Comparison of ENCODE assay signal across 8 mouse cellular contexts in genomic region chr3:38396760-38397614, GRCm38 (mm10).
DNase-seq lines count a peak whose midpoint lies in the region; ATAC-seq and TF ChIP-seq lines count a peak whose summit lies in the region.

No protein-coding gene starts in this region.

- H3K4me1 ChIP-seq in ES-E14 (ENCODE audit: control insufficient read depth in 2 of 2, insufficient read depth in 2 of 2, low read length in 2 of 2, poor library complexity in 1 of 2): no peaks in the 10 kb centered on the region
- H3K4me1 ChIP-seq in embryonic facial prominence, embryonic 15.5 days: peaks cover 12% of the 10 kb centered on the region; the same call in 1 of the 2 replicates
- no peaks in the 10 kb centered on the region for H3K4me1 ChIP-seq in limb, embryonic 14.5 days (ENCODE audit: control insufficient read depth, insufficient read depth, low read length)
- 0 out of 2 replicates have a peak, but pooled peaks cover 3% of the 10 kb centered on the region for H3K4me1 ChIP-seq in stomach, embryonic 15.5 days

- ATAC-seq in embryonic facial prominence, embryonic 15.5 days (ENCODE audit: insufficient number of reproducible peaks, low FRiP score, low TSS enrichment, low read depth): peak; percentile 84
- ATAC-seq in limb, embryonic 14.5 days (ENCODE audit: low FRiP score, low read depth): no peak
- no peak for ATAC-seq in stomach, embryonic 15.5 days (ENCODE audit: insufficient read depth, low FRiP score, low read depth)

- H3K4me3 ChIP-seq in ES-E14 (ENCODE audit: insufficient read depth in 1 of 2, low read depth in 1 of 2, low read length in 2 of 2, poor library complexity in 1 of 2, severe bottlenecking in 1 of 2): no peak overlapping the region
- peak overlapping the region; percentile 28 for H3K4me3 ChIP-seq in embryonic facial prominence, embryonic 15.5 days (replicated peaks)
- peak overlapping the region; percentile 17; the same call in 1 of the 2 replicates for H3K4me3 ChIP-seq in limb, embryonic 14.5 days (replicated peaks; ENCODE audit: low read length)
- H3K4me3 ChIP-seq in stomach, embryonic 15.5 days (replicated peaks): peak overlapping the region; percentile 12; the same call in 1 of the 2 replicates

- peak; percentile 8 for DNase-seq in ES-E14 (ENCODE audit: low read depth, low spot score)
- peak; percentile 32 for DNase-seq in adrenal gland, postnatal 14 days
- peak; percentile 21 for DNase-seq in limb, embryonic 14.5 days (ENCODE audit: low spot score)
- DNase-seq in layer of hippocampus, adult 9-10 months (ENCODE audit: low spot score): no peak
- no peak for DNase-seq in spleen, adult 18-20 months
- DNase-seq in spleen, postnatal 4 days (ENCODE audit: low spot score in 2 of 2): no peak

- in situ Hi-C loops in ES-E14 (cut with MboI; ENCODE audit: low sequenced_read_pairs in 2 of 2, unreplicated experiment in 2 of 2): no loop called here

- 3% methylated on average over 20 of the region's 20 CpGs for WGBS in embryonic facial prominence, embryonic 15.5 days
- WGBS in limb, embryonic 14.5 days: 5% methylated on average over 20 of the region's 20 CpGs
- WGBS in stomach, embryonic 15.5 days: 7% methylated on average over 20 of the region's 20 CpGs

- H3K4me2 ChIP-seq in embryonic facial prominence, embryonic 15.5 days (replicated peaks): peak overlapping the region; percentile 50
- H3K4me2 ChIP-seq in limb, embryonic 14.5 days (replicated peaks; ENCODE audit: low read depth, low read length, severe bottlenecking): peak overlapping the region; percentile 40
- peak overlapping the region; percentile 45 for H3K4me2 ChIP-seq in stomach, embryonic 15.5 days

- TF ChIP-seq POLR2A in limb, embryonic 14.5 days (IDR thresholded peaks at IDR 0.05; ENCODE audit: borderline replicate concordance, extremely low read depth, insufficient read depth, insufficient read length): no peak

- no peak overlapping the region for H3K27ac ChIP-seq in ES-E14 (ENCODE audit: insufficient read depth, low read depth, low read length, poor library complexity, severe bottlenecking)
- H3K27ac ChIP-seq in embryonic facial prominence, embryonic 15.5 days (replicated peaks): peak overlapping the region; percentile 23
- H3K27ac ChIP-seq in limb, embryonic 14.5 days (replicated peaks; ENCODE audit: low read depth, low read length): no peak overlapping the region
- H3K27ac ChIP-seq in stomach, embryonic 15.5 days: no peak overlapping the region

- no peaks in the 10 kb centered on the region for H3K36me3 ChIP-seq in ES-E14 (ENCODE audit: control insufficient read depth, insufficient read depth, low read length, poor library complexity, severe bottlenecking)
- H3K36me3 ChIP-seq in embryonic facial prominence, embryonic 15.5 days: no peaks in the 10 kb centered on the region
- H3K36me3 ChIP-seq in limb, embryonic 14.5 days (ENCODE audit: control insufficient read depth, insufficient read depth, low read length): no peaks in the 10 kb centered on the region
- no peaks in the 10 kb centered on the region for H3K36me3 ChIP-seq in stomach, embryonic 15.5 days

- H3K9me3 ChIP-seq in ES-E14 (ENCODE audit: control insufficient read depth, insufficient read depth, low read depth, low read length): no peaks in the 10 kb centered on the region
- H3K9me3 ChIP-seq in embryonic facial prominence, embryonic 15.5 days (replicated peaks): no peaks in the 10 kb centered on the region
- H3K9me3 ChIP-seq in limb, embryonic 14.5 days (ENCODE audit: control insufficient read depth, low read length): no peaks in the 10 kb centered on the region
- H3K9me3 ChIP-seq in stomach, embryonic 15.5 days: no peaks in the 10 kb centered on the region

- no peak overlapping the region for H3K9ac ChIP-seq in ES-E14 (ENCODE audit: insufficient read depth, low read depth, low read length, poor library complexity, severe bottlenecking)
- no peak overlapping the region for H3K9ac ChIP-seq in embryonic facial prominence, embryonic 15.5 days
- H3K9ac ChIP-seq in limb, embryonic 14.5 days (ENCODE audit: low read depth, low read length, severe bottlenecking): no peak overlapping the region
- H3K9ac ChIP-seq in stomach, embryonic 15.5 days: no peak overlapping the region

- 0 out of 2 replicates have a peak, but pooled peaks cover 3% of the 10 kb centered on the region for H3K27me3 ChIP-seq in embryonic facial prominence, embryonic 15.5 days
- H3K27me3 ChIP-seq in limb, embryonic 14.5 days (ENCODE audit: control insufficient read depth, insufficient read depth, low read length): no peaks in the 10 kb centered on the region; the same call in 1 of the 2 replicates
- no peaks in the 10 kb centered on the region for H3K27me3 ChIP-seq in stomach, embryonic 15.5 days (replicated peaks)

TF ChIP-seq in ES-E14, 5 proteins besides CTCF, POLR2A, EP300 and RAD21:
- TF ChIP-seq HCFC1 (IDR thresholded peaks at IDR 0.05; ENCODE audit: borderline replicate concordance, insufficient read depth, low read length): no peak
- TF ChIP-seq ZNF384 (IDR thresholded peaks at IDR 0.05; ENCODE audit: low read depth, low read length): no peak
- TF ChIP-seq CHD2 (IDR thresholded peaks at IDR 0.05; ENCODE audit: low read depth, low read length): no peak
- no peak for TF ChIP-seq MAFK (IDR thresholded peaks at IDR 0.05; ENCODE audit: insufficient read depth, low read depth, low read length)
- no peak for TF ChIP-seq ZC3H11A (IDR thresholded peaks at IDR 0.05; ENCODE audit: borderline replicate concordance, low read depth, low read length)

Comparison
In these comparisons a context has a peak if more than half of its experiments do, and no peak if none do; other contexts are left out.
1. DNase-seq: peak in ES-E14 (single experiment), adrenal gland, postnatal 14 days (single experiment) and limb, embryonic 14.5 days (single experiment); none in layer of hippocampus, adult 9-10 months (single experiment), spleen, adult 18-20 months (0 of 2) and spleen, postnatal 4 days (0 of 2).
2. H3K4me3 ChIP-seq: peak in embryonic facial prominence, embryonic 15.5 days (single experiment), limb, embryonic 14.5 days (single experiment) and stomach, embryonic 15.5 days (single experiment); none in ES-E14 (0 of 2).
3. Peak in every context shown above with its lines, with median percentiles within 50 percentile points of each other: H3K4me2 ChIP-seq.